Mouse (Mus musculus): ENCODE results near the gene Dennd5b. TPM values are rescaled to one million over a fixed set of nuclear protein-coding genes. Genes with fewer than 3 reads are reported as not detected.

Dennd5b gene
- 7.6 and 16.0 TPM in 2 replicates for polyA plus RNA-seq (2012; ENCODE audit: low replicate concordance)

GRCm38 (mm10) chr6:149101076-149101942, at the start of gene Dennd5b:
Dennd5b (minus strand) TSS chr6:149101680.

GRCm38 (mm10) chr6:149139471-149139870, 38.0 kb upstream of the Dennd5b start, which contains the start of gene Etfbkmt:
Etfbkmt (plus strand) TSS chr6:149139849.

GRCm38 (mm10) chr6:149129870-149130269, 28.4 kb upstream of the Dennd5b start, which contains the start of gene Gm10203:
Gm10203 (plus strand) TSS chr6:149130170.

GRCm38 (mm10) chr6:148946409-148946742, 155.1 kb downstream of the Dennd5b start, which contains the start of gene Sinhcaf:
Sinhcaf (minus strand) TSS chr6:148946467.

Other genes starting within 250 kb of the Dennd5b start
- gene Caprin2, start 205.4 kb downstream of the Dennd5b start, polyA plus RNA-seq (2012; ENCODE audit: low replicate concordance), result 1.0 and 1.9 TPM in 2 replicates
- gene Sinhcaf, start 155.2 kb downstream of the Dennd5b start, polyA plus RNA-seq (2012; ENCODE audit: low replicate concordance), result 2.7 and 27.9 TPM in 2 replicates
- not detected in 2 replicates for gene Gm10203, start 28.5 kb upstream of the Dennd5b start, polyA plus RNA-seq (2012; ENCODE audit: low replicate concordance)
- 0.73 and 0.86 TPM in 2 replicates for gene Etfbkmt, start 38.2 kb upstream of the Dennd5b start, polyA plus RNA-seq (2012; ENCODE audit: low replicate concordance)
- 2.6 and 9.4 TPM in 2 replicates for gene Amn1, start 87.0 kb upstream of the Dennd5b start, polyA plus RNA-seq (2012; ENCODE audit: low replicate concordance)
- gene Resf1, start 207.7 kb upstream of the Dennd5b start, polyA plus RNA-seq (2012; ENCODE audit: low replicate concordance), result 22.3 and 23.3 TPM in 2 replicates

Data from hematopoietic multipotent progenitor cell, adult 10-12 weeks (in vitro differentiated cells).